Mouse (Mus musculus) c-Kit-positive CD71-positive TER-119-negative erythroid progenitor cells, embryonic 14.5 days (primary cell): ENCODE results near the gene Adamtsl1.

Experiments used
- DNase-seq: peaks from one replicate; pipeline ENCODE4 v3.0.0-alpha.2; 2013; ENCODE audit warnings: low read depth

The Adamtsl1 gene

DNA sequence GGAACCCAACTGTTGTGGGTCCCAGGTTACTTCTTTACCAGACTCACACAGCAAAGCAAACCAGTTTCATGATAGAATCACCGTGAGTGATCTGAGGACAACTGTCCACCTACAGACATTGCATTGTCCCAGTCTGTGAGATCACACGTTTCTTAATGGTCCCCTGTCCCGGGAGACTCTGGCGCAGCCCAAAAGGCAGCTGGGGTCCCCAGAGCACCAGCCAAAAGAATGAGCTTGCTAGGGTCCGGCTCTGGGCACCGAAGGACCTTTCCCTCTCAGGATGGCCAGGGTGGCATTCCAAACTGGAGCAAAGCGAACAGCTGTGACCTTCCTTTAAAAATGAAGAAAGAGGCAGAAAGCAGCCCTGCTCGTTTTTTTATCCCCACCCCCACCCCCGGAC lies at the start of gene Adamtsl1:
Gene Adamtsl1 (plus strand): TSS at position 381 of the 400 bp plus-strand sequence.
- no peak for DNase-seq

DNA sequence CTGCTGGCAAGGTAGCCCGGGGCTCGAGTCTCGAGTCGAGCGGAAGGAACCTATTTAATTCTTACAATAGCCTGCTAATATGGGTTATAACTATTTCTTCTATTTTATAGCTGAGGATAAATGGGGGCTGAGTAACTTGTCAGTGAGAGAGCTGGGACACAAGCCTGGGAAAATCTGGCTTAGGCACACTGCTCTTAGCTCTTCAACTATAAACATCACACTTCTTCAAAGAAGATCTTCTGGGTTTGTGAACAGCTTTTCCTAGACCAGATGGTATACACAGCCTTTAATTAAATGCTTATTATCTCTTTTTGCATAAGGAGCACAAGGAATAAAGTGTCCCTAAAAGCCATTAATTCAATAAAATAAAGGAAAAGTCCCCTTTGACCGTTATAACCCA lies 30.4 kb upstream of the Adamtsl1 start:
- DNase-seq: no peak

DNA sequence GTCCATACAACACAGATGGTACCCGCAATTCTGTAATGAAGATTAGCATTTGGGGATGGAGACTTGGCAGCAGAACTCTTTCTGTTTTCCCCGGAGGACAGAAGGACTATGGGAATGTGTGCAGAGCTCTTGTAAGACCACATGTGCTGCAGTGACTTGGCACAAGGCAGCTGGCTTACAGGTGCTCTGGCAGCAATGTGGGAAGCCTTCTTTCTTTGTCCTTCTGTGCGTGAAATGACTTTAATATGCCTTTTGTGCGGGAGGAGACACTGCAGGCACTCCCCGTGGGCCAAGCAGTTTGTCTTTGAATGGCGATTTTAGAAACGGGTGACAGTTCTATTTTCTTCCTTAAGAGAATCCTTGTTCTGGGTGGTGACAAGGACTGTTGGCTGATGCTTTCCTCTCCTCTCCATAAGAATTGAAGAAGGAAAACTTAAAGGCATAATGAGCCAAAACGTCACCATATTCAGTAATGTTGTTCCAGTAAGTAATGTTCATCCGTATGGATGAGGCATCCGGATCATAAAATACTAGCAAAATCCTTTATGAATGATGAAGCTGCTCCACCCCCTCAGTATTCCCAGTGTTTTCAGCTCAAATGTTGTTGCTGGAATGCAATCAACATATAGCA lies 27.5 kb upstream of the Adamtsl1 start:
- no peak for DNase-seq

DNA sequence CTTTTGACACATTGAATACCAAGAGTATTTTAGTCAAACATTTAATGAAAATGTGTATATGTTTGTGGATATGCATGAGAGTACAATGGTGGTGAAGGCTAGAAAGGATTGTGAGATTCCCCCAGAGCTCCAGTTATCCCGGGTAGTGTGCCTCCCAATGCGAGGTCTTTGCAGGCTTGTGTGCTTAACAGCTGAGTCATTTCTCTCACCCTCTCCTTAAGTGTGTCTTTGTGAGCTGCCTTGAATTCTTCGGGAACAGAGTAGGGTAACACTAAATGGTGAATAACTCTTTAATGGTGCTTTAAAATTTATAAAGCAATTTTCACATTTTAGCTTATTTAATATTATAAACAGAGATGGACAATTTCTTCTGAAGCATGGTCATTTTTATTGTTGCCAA lies 8.3 kb upstream of the Adamtsl1 start:
- no peak for DNase-seq

DNA sequence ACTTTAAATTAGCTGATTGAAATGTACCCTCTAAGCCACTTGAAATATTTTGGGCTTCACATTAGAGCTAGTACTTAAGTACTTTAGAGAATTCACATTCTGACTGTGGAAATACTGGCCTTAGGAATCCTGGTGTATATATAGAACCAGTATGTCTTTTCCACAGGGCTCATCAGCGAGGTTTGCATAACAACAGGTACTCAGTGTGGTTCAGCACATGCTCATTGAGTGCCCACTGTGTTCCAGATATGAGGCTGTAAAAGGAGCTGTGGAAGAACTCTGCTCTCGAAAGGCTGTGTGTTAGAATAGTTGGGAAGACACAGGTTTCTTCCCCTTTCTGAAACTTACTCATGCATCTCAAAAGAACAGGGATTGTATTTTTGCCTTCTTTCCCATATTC lies 7.0 kb upstream of the Adamtsl1 start:
- DNase-seq: no peak

DNA sequence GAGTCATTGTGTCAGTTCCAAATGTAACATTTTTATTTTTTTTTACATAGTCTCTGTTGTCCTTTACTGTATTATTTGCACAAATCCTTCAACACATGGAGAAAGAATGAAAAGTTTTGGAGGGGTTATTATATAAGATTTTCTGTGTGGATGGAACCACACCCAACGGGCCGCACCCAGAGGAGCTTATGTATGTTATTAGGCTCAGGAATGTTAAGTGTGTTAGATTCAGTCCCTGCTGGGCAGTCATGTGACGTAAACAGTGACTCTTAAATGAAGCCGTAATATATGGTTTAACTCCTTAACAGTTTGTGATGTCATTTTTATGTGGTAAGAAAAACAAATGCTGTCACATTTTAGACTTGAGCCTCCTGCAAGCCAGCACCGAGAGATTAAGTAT lies 6.5 kb upstream of the Adamtsl1 start:
- DNase-seq: no peak

DNA sequence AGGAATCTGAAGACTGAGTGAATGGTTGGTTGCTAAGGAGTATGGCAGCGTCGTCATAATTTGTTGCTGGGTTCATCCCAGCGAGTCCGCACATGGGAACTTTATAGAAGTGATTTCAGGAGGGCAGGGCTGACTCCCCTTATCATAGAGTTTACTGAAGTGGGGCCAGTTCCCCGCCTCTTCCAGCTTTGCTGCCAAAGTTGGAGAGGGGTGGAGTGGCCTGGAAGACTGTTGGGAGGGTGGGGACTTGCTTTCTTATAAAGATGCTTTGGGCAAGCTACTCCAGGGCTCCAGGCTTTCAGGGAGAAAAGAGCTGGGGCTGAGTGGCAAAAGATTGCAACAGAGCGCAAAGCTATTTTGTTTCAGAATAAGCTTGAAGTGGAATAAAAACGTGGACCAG lies 684 bp upstream of the Adamtsl1 start:
- DNase-seq: no peak

DNA sequence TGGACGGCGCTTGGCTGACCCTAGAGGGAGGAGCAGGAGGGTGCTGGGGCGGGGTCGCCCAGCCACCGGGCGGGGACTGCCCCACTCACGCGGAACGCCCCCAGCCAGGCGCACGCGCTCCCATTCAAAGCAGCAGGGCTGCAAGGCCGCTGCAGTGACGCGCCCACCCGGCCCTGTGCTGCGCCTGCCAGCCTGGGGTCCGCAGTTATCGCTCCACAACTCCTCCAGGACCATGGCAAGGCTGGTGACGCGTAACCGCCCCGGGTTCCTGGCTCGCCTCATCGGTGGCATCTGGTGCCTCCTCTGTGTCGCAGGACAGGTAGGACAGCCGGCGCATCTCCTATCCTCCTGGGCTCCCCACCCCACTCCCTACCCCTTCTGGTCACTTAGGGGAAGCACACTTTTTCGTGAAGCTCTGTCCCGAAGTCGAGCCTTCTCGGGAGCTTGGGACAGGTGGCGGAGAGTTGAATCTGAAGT lies 271 bp downstream of the Adamtsl1 start:
- no peak for DNase-seq

DNA sequence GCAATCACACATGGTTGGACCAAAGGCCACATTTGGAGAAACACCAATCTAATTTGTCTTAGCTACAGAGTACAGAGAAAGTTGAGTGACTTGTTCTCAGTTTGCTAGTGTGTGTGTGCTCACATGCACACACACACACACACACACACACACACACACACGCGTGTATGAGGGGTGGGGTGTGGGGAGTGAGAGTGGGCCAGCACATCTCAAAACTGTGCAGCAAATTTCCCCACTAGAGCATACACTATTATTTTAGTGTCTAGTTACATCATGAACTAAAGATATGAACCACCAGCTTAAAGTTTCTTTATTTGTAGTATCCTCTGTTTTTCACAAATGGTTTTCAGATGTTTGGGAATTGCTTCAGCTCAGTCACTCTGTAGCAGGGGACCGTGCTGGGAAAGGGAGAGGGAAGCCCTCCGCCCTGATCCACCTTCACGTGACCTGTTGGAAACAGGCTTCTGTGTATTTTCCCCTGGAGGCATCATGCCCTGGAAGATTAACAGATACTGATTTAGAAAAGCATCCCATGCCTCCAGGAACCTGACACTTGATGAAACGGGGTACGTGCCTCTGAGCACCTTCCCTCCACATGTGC lies 13.1 kb downstream of the Adamtsl1 start:
- DNase-seq: no peak

DNA sequence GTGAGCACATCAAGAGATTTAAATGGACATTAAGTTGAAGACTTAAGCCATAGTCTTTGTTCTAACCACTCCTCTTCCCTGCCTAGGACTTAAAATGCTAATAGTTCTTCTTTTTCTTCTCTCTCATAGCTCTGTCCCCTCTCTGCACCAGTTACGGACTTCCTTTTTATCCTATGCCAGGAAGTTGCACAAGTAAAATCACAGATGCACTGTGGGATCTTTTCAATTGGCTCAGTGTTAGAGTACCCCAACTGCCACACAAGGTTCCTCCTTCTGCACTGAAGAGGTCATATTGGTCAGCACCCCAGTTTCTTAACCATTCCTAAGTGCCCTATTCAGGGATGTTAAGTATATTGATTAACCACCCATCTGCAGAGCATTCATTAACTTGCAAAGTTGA lies 15.9 kb downstream of the Adamtsl1 start:
- DNase-seq: no peak

DNA sequence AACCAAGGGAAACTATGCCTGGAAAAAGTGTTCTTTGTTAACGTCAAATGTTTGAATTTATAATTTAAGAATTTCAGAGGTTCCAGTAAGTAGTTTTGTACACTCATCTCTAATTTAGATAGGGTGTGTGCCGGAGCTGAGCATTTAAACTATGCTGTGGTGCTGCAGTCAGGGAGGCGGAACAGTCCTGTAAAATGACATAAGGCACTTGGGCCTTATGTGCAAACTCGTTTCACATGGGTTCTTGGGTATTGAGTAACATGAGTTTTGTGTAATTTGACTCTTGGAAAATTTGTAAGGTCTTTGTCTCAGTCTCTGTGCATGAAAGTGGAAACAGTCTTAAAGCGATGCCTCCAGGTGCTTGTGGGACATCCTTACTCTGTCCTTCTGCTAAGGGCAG lies 25.7 kb downstream of the Adamtsl1 start:
- no peak for DNase-seq

DNA sequence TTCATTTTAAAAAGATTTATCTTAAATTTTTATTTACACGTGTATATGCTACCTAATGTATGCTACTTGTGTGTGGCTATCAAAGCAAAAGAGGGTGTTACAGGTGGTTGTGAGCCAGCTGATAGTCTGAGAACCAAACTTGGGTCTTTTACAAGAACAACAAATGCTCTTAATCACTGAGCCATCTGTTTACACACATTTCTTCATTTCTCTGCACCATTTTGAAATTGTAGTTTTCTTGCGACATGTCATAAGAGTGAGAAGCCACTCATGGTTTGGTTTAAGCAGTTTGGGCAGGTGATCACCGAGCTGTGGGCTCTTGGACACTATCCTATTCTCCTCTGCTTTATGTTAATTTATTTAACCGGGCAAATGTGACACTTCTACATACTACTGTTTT lies 29.2 kb downstream of the Adamtsl1 start:
- no peak for DNase-seq

DNA sequence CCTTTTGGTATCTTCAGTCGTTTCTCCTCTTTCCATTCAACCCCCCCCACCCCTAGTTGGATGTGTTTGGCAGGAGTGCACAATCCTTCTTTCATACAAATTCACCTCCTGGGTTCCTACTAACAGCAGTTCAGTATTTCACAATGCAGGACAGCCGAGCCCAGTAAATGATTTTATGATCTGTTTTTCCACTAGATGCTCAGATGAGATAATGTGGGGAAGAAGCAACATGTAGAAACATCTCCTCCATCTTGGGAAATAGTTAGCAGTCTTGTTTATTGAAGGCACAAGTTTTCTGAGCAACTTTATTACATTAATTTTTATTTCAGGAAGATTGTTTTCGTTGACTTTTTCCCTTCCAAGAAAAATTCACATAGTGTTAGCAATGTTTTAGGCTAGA lies 40.7 kb downstream of the Adamtsl1 start:
- DNase-seq: no peak

DNA sequence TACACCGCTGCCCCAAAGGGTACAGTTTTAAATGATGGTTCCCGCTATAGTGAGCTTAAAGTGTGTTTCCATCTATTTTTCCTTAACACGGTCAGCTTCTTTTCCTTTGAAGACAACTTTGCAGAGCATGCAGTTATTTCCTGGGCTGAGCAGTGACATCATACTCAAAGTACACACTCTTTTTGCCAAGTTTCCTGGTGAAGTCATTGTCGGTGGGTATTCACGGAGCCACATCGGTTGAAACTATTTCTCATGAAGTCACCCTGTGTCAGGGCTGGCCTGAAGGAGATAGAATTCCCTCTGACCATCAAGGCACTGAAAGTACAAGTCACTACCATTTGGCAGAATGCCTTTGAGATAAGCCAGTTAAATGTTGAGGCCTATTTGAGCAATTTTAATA lies 45.8 kb downstream of the Adamtsl1 start:
- DNase-seq: no peak

DNA sequence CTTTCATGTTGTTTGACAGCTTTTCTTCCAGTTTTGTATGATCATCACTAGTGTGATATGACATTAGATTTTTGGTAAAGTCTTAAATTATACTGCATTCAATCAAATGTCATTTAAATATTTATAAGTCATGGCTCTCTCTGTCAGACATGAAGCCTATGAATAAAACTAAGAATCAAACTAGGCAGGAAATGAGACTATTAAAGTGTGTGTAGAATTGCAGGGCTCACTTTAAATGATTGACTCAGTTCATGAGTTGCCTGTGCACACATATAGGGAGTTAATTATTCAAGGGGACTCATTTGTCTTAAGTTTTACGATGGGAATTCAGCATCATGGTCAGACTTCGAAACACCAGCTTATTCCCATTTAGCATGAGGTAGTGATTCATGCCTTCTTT lies 71.5 kb downstream of the Adamtsl1 start:
- no peak for DNase-seq

DNA sequence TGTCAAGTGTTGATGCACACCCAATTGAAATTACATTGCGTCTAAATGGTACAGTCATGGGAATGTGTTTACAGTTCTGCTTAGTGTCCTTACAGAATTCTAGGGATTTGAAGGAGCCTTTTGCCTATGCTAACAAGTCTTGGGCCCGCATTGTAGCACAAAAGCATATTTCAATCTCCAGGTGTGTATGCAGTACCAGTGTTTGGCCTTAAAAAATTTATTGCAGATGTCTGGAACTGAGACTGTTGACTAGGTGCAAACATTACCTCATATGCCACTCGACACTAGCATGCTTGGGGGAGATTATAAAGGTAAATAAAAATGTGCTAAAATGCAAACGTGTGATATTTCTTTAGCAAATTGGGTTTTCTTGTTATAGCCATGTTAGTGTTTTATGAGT lies 75.0 kb downstream of the Adamtsl1 start:
- DNase-seq: no peak

DNA sequence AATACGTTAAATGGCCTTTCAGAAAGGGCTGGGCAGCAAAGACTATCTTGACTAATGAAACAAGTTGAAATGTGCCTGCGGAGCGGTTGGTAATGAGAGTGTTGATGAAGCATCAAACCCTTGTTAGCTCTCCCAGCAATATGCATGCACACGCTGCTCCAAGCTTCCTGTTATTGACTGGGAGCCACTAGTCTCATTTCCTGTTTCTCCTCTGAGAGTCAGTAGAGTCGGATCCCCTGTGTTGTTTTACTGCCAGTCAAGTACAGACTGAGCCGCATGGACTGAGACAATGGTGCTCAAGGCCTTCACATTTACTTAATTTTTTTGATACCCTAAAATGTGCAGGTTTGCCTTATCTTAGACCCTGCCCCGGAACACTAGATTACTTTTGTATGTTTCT lies 77.1 kb downstream of the Adamtsl1 start:
- DNase-seq: no peak

DNA sequence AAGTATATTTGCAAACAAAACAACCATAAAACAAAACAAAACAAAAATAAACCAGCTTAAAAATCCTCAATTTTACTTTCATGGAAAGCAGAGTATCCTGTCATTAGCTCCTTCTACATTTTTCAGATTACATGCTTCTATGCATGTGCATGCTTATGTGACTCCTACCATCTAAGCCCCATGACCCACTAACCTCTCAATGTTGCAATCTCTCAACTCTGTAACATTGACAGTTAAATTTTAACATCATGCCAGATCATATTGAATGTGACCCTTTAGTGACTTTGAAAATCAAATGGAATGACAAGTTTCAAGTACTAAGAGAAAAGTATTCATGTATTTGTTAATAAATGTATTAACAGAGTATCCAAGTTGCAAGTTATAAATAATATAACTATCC lies 80.2 kb downstream of the Adamtsl1 start:
- no peak for DNase-seq

DNA sequence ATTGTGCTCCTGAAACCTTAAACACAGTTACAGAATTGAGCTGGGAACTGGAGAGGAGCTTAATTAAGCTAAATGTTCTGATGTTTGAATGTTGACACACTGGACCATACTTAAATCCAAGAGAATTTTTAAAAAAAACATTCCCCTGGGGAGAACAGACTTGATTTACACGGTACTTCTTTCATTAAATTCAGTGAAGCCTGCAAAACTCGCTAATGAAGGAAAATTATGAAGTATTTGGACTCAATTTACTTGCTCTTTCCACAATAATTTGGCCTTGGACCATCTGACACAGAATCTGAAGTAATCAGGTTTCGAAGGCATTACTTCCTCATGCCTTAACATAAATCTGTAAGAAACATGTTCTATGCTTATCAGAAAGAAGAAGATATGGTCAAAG lies 99.4 kb downstream of the Adamtsl1 start:
- no peak for DNase-seq

DNA sequence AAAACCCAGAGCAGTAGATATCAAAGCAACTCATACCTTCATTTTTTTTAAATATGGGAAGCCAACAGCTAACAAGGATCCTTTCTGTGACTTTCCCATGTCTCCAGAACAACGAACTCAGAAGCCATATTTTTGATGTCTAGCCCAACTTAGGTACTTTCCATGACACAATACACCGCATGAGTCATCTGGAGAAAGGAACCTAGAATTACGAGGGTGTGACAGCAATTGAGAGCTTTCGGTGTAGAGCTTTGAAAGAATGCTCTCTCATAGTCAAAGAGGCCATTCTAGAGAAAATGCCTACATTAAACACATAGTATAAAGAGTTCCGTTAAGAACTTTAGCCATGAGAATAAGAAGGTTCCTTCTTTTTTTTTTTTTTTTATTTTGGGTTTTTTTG lies 104.8 kb downstream of the Adamtsl1 start:
- DNase-seq: no peak

DNA sequence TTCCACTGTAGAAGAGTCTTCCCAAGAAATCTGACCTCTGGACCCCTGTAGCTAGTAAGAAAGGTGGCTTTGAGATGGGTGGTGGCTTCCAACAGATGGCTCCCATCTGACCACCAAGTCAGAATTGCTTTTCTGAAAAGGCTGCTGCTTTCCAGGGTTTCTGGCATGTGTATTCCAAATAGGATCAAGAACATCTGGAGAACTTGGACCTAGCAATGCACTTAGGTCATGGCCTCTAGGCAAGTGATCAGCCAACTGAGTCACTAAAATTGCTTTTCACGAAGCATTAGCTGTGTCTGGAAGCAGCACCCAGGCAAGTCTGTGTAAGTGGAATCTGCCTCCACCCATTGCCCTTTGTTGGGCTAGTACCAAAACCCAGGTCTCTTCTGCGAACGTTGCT lies 105.3 kb downstream of the Adamtsl1 start:
- no peak for DNase-seq

DNA sequence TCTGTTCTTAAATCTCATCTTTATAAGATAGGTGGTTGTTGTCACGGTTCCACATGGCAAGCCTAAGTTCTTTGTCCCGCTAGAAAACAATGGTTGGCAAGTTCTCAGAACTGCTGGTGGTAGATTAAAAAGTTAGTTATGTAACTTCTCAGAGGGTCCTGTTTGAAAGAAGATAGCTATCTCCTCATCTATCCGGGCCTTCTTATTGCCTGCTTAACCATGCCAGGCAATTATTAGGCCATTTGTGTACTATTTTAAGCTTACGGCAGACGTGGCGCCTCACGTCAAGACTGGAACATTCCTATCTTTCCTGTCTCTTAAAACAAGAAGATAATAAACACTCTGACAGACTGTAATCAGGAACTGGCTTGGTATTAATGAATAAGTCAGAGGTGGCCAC lies 115.4 kb downstream of the Adamtsl1 start:
- DNase-seq: no peak

DNA sequence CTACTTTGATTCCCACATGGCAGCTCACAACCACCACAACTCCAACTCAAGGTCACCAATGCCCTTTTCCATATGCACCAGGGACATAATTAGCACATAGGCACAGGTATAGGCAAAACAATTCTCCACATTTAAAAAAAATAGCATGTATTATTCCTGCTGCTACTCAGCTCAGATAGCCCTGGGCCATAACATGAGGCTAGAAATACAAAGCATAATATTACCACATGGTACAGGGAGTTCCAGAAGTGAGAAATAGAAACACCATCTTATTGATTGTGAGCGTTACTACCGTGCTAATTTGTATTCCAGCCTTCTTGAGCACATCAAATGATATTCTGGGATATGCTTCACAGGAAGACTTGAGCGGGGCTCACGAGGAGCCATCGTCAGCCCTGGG lies 155.3 kb downstream of the Adamtsl1 start:
- no peak for DNase-seq

DNA sequence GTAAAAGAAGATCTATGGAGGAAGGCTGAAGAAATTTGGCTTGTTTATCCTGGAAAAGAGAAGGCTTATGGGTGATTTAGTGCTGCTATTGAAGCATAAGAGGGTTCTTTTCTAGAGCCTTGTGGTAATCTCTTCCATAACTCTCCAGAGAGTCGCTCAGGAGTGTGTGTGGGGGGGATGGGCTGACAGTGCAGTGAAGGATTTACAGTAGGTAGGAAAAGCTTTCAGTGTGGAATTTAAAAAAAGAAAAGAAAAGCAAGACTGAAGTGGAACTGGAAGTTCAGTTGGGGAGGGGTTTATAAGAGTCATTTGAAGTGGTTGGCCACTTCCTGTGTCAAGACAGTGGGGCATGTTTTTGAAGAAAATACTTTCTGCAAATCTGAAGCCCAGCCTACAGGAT lies 155.8 kb downstream of the Adamtsl1 start:
- DNase-seq: no peak
